Mouse (Mus musculus): Measurements from ENCODE around the gene Fndc8. TPM values are rescaled to one million over a fixed set of nuclear protein-coding genes. Genes with fewer than 3 reads are reported as not detected.
A peak's percentile ranks its signal among the peaks of the same experiment; 100 is the strongest.

Fndc8 gene
- polyA plus RNA-seq, 1 experiment from 2014 or later = 0.55 TPM

DNA sequence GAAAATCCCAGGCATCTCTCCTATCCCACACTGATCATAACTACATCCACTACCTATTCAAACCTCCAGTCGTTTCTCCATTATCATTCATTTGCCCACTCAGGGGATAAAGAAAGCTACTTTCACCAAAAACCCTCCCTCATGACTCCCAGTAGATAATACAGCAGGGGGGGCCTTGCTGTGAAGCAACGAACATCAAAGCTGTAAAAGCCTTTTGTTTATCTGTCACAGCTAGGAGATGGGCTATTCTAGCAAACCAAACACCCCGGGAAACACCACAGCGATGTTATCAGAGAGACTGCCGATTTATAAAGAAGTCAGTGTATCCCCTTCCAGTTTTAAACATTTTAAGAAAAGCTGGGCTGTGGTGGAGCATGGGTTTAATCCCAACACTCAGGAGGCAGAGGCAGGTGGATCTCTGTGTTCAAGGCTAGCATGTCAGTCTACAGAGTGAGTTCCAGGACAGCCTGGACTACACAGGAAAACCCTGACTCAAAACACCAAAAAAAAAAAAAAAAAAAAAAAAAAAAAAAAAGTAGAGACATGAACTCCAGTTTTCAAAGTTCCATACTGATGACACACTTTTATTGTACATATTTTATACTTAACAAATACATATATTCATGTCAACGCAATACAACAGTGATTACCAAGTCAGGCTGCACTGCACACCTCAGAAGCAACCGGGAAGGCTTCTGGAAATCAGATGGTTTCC, 24.9 kb upstream of the Fndc8 start:
- Histone ChIP-seq H3K4me1 (replicated peaks; ENCODE audit: insufficient read depth, low read length) (no peaks in the 10 kb centered on the region), H3K27ac (no peak overlapping the region), H3K9me3 (replicated peaks; ENCODE audit: low read length) (no peaks in the 10 kb centered on the region), H3K9ac (ENCODE audit: low read depth, low read length) (no peak overlapping the region), H3K36me3 (ENCODE audit: insufficient read depth, low read length) (no peaks in the 10 kb centered on the region), H3K4me3 (replicated peaks; ENCODE audit: low read depth, low read length) (no peak overlapping the region), H3K4me2 (ENCODE audit: low read length) (no peak overlapping the region), H3K27me3 (ENCODE audit: insufficient read depth, low read length) (no peaks in the 10 kb centered on the region)
- no peak for TF ChIP-seq CTCF (IDR thresholded peaks at IDR 0.05; ENCODE audit: low read depth)
- ATAC-seq (replicated peaks; ENCODE audit: low FRiP score, low read depth) (no peak), DNase-seq (ENCODE audit: low spot score) (no peak)
- 38% methylated on average over 7 of the region's 7 CpGs for WGBS

DNA sequence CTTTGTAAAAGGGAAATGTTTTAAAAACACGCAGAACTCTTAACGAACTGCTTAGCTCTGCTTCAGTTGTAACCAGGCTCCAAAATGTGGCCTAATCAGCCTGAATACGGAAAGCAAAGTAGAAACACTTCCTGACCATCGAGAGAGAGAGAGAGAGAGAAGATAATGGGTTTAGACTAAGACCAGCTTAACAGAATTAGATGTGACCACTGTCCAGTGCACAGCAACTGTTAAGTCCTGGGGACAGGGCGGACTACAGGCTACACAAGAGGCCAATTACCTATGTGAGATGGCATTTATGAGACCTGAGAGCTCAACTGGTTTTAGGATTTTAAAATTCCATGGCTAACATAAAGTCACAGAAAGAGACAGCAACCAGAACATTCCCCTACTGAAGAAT, 24.0 kb upstream of the Fndc8 start:
- Histone ChIP-seq H3K27ac (no peak overlapping the region), H3K4me1 (replicated peaks; ENCODE audit: insufficient read depth, low read length) (no peaks in the 10 kb centered on the region), H3K4me3 (replicated peaks; ENCODE audit: low read depth, low read length) (no peak overlapping the region), H3K36me3 (ENCODE audit: insufficient read depth, low read length) (no peaks in the 10 kb centered on the region), H3K4me2 (ENCODE audit: low read length) (no peak overlapping the region), H3K9ac (ENCODE audit: low read depth, low read length) (no peak overlapping the region), H3K27me3 (ENCODE audit: insufficient read depth, low read length) (no peaks in the 10 kb centered on the region), H3K9me3 (replicated peaks; ENCODE audit: low read length) (no peaks in the 10 kb centered on the region)
- DNase-seq (ENCODE audit: low spot score) (no peak), ATAC-seq (replicated peaks; ENCODE audit: low FRiP score, low read depth) (no peak)
- WGBS = 79% methylated on average over 5 of the region's 5 CpGs
- TF ChIP-seq CTCF (IDR thresholded peaks at IDR 0.05; ENCODE audit: low read depth) = no peak

DNA sequence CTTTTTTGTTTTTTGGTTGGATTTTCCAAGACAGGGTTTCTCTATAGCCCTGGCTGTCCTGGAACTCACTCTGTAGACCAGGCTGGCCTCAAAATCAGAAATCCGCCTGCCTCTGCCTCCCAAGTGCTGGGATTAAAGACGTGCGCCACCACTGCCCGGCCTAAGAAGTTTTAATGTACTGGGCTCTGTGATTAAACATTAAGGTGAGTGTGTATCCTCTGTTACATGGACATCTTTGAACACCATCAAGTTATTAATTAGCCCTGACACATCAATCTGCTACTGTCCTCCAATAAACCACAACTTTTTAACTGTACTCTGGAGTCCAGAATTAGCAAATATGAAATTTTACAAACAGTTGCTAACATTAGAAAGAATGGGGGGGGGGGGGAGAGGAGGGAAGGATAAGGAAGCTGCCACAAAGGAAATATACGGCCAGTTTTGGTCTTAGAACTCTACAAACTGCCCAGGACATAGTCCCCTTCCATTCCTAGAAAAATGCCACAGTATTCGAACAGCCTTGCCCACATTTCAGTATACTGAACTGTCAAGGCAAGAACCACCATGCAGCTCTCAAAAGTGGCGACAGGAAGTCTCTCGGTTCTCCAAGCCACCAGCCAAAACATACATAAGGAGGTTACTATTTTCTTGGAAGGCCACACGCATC, 22.3 kb upstream of the Fndc8 start:
- H3K36me3 ChIP-seq (ENCODE audit: insufficient read depth, low read length) = no peaks in the 10 kb centered on the region
- H3K4me2 ChIP-seq (ENCODE audit: low read length) = peak overlapping the region; percentile 79
- H3K4me1 ChIP-seq (replicated peaks; ENCODE audit: insufficient read depth, low read length) = no peaks in the 10 kb centered on the region
- DNase-seq (ENCODE audit: low spot score) (no peak), ATAC-seq (replicated peaks; ENCODE audit: low FRiP score, low read depth) (no peak)
- no peaks in the 10 kb centered on the region for H3K27me3 ChIP-seq (ENCODE audit: insufficient read depth, low read length)
- TF ChIP-seq CTCF (IDR thresholded peaks at IDR 0.05; ENCODE audit: low read depth) = no peak
- 0 out of 2 replicates have a peak overlapping the region, but pooled peaks have one; percentile 85 for H3K9ac ChIP-seq (ENCODE audit: low read depth, low read length)
- peak overlapping the region; percentile 91 for H3K4me3 ChIP-seq (replicated peaks; ENCODE audit: low read depth, low read length)
- 44% methylated on average over 9 of the region's 9 CpGs for WGBS
- H3K27ac ChIP-seq = peak overlapping the region; percentile 94
- H3K9me3 ChIP-seq (replicated peaks; ENCODE audit: low read length) = no peaks in the 10 kb centered on the region

DNA sequence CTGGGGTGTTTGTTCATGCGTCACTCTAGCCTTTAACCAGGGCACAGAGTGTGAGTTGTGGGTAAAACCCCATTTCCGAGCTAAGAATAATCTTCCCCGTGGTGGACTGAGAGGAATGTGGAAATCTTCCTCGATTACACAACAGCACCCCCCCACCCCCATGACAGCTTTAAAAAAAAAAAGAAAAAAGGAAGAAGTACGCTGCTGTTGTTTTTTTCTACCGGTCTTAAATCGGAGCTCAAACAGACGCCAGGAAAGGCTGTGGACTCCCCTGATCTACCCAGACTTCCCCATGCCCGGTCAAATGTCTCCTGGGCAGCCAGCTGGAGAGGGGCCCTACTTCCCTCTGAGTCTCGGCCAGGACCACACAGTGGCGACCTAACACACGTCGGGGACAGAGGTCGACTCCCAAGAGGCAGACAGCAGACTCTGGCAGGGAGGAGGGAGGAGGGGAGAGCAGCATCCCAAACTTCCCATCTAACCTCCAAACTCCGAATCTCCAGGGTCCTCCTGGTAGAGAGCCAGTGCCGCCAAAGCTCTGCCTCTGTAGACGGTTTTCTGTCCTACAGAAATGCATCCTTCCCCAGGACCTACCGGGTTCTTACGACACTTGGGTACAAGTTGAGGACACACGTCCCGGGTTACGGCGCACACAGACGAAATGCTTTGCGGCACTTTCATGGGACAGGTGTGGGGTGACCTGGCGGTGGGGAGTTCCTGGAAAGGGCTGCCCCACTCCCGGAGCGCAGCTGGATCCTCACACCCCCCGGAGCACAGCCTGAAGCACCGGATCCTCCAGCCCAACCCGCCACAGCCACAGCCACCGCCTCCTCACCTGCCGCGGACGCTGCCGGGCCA, 21.5 kb upstream of the Fndc8 start:
- H3K4me1 ChIP-seq (replicated peaks; ENCODE audit: insufficient read depth, low read length) = no peaks in the 10 kb centered on the region
- H3K27me3 ChIP-seq (ENCODE audit: insufficient read depth, low read length) = no peaks in the 10 kb centered on the region
- H3K4me3 ChIP-seq (replicated peaks; ENCODE audit: low read depth, low read length) = peak overlapping the region; percentile 91
- H3K9ac ChIP-seq (ENCODE audit: low read depth, low read length) = peak overlapping the region; percentile 85
- peak overlapping the region; percentile 79 for H3K4me2 ChIP-seq (ENCODE audit: low read length)
- TF ChIP-seq CTCF (IDR thresholded peaks at IDR 0.05; ENCODE audit: low read depth) = 0 out of 2 replicates have a peak, but pooled peaks have one; percentile 1
- H3K27ac ChIP-seq = peak overlapping the region; percentile 94
- ATAC-seq (replicated peaks; ENCODE audit: low FRiP score, low read depth) = peak; percentile 79
- H3K36me3 ChIP-seq (ENCODE audit: insufficient read depth, low read length) = no peaks in the 10 kb centered on the region
- peak; percentile 82 for DNase-seq (ENCODE audit: low spot score)
- no peaks in the 10 kb centered on the region for H3K9me3 ChIP-seq (replicated peaks; ENCODE audit: low read length)
- under 1% methylated on average over 36 of the region's 36 CpGs for WGBS

DNA sequence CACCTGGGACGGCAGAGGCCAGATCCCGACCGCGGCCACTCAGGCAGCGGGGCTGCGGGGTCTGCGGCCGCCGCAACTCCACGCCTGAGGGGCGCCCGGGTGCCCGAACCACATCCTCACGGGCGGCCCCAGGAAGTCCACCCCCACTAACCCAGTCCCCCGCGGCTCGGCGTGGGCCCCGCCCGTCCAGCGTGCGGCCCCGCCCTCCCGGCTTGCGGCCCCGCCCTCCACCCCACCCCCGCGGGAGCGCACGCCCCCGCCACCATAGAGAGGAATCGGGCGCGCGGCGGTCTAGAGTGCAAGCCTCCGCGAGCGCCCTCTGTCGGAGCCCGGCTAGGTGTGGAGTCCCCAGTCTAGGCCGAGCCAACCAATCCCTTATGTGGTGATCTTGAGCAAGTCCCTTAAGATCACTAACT, 20.9 kb upstream of the Fndc8 start, which contains the start of gene Rffl:
TSS of gene Rffl (minus strand) at position 180 of the 416 bp plus-strand sequence.
- Histone ChIP-seq H3K9me3 (replicated peaks; ENCODE audit: low read length) (no peaks in the 10 kb centered on the region), H3K36me3 (ENCODE audit: insufficient read depth, low read length) (no peaks in the 10 kb centered on the region), H3K9ac (ENCODE audit: low read depth, low read length) (peak within 1 kb of the TSS; percentile 85), H3K4me1 (replicated peaks; ENCODE audit: insufficient read depth, low read length) (no peaks in the 10 kb centered on the region), H3K27me3 (ENCODE audit: insufficient read depth, low read length) (no peaks in the 10 kb centered on the region), H3K4me2 (ENCODE audit: low read length) (peak within 1 kb of the TSS; percentile 79), H3K27ac (peak within 1 kb of the TSS; percentile 94), H3K4me3 (replicated peaks; ENCODE audit: low read depth, low read length) (peak within 1 kb of the TSS; percentile 91)
- TF ChIP-seq CTCF (IDR thresholded peaks at IDR 0.05; ENCODE audit: low read depth) = peak; percentile 81
- WGBS = under 1% methylated on average over 43 of the region's 43 CpGs
- peak; percentile 91 for ATAC-seq (replicated peaks; ENCODE audit: low FRiP score, low read depth)
- DNase-seq (ENCODE audit: low spot score) = peak; percentile 97

DNA sequence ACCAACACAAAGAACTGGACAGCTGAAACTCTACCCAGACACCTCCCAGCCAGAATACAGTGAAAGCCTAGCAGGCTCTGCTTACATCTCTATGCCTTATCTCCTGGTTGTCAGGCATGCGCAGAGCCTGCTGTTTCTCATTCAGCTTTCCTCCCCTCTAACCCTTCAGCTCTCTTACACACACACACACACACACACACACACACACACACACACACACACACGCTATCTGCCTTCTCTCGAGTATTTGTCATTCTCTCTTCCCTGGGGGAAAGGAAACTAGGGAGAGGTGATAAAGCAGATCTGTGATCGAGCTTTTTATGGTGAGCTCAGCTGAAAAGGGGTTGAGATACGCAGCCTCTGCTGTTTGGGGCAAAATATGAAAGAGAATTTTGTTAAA, 17.0 kb upstream of the Fndc8 start:
- no peak for DNase-seq (ENCODE audit: low spot score)
- Histone ChIP-seq H3K27me3 (ENCODE audit: insufficient read depth, low read length) (no peaks in the 10 kb centered on the region), H3K36me3 (ENCODE audit: insufficient read depth, low read length) (no peaks in the 10 kb centered on the region), H3K9ac (ENCODE audit: low read depth, low read length) (no peak overlapping the region), H3K4me2 (ENCODE audit: low read length) (no peak overlapping the region), H3K9me3 (replicated peaks; ENCODE audit: low read length) (no peaks in the 10 kb centered on the region), H3K4me1 (replicated peaks; ENCODE audit: insufficient read depth, low read length) (no peaks in the 10 kb centered on the region), H3K4me3 (replicated peaks; ENCODE audit: low read depth, low read length) (no peak overlapping the region), H3K27ac (no peak overlapping the region)
- no peak for TF ChIP-seq CTCF (IDR thresholded peaks at IDR 0.05; ENCODE audit: low read depth)
- WGBS = 65% methylated on average over 5 of the region's 5 CpGs
- ATAC-seq (replicated peaks; ENCODE audit: low FRiP score, low read depth) = no peak
